Mouse (Mus musculus) kidney, embryonic 16.5 days (tissue): Measurements from ENCODE around the gene Pds5b. TPM values are rescaled to one million over a fixed set of nuclear protein-coding genes. Genes with fewer than 3 reads are reported as not detected.

Experiments
- ATAC-seq: fragments of 200-750 bp; cut with Nextera tagmentation; 2 replicates; pipeline ENCODE4 v1.8.0; 2017; ENCODE audit warnings: moderate TSS enrichment; ENCODE audit not compliant: low FRiP score, low TSS enrichment
- H3K27ac ChIP-seq: fragments of 300-500 bp; sonication (generic); 2 replicates; pipeline ENCODE4 v1.5.1; 2014; ENCODE audit warnings: low read length
- H3K27me3 ChIP-seq: fragments of 300-500 bp; sonication (generic); 2 replicates; pipeline ENCODE4 v1.6.1; 2014; ENCODE audit warnings: low read length, control low read depth, mixed read lengths; ENCODE audit not compliant: insufficient read depth
- H3K36me3 ChIP-seq: fragments of 300-500 bp; sonication (generic); 2 replicates; pipeline ENCODE4 v1.6.1; 2014; ENCODE audit warnings: low read length, control low read depth, mixed read lengths; ENCODE audit not compliant: insufficient read depth
- H3K4me1 ChIP-seq: fragments of 300-500 bp; sonication (generic); 2 replicates; pipeline ENCODE4 v1.6.1; 2014; ENCODE audit warnings: low read length, control low read depth, mixed read lengths; ENCODE audit not compliant: insufficient read depth
- H3K4me2 ChIP-seq: fragments of 300-500 bp; sonication (generic); replicated peaks from 2 replicates; pipeline ENCODE4 v1.6.1; 2014; ENCODE audit warnings: low read depth, low read length
- H3K4me3 ChIP-seq: fragments of 300-500 bp; sonication (generic); 2 replicates; pipeline ENCODE4 v1.5.1; 2014; ENCODE audit warnings: mild to moderate bottlenecking, low read length
- H3K9ac ChIP-seq: fragments of 300-500 bp; sonication (generic); replicated peaks from 2 replicates; pipeline ENCODE4 v1.6.1; 2014; ENCODE audit warnings: low read length
- H3K9me3 ChIP-seq: fragments of 300-500 bp; sonication (generic); 2 replicates; pipeline ENCODE4 v1.6.1; 2016; ENCODE audit warnings: low read length, control low read depth
- WGBS: fragments of 180-500 bp; shearing (Covaris S2); extraction: QIAGEN DNeasy Blood & Tissue Kit; methylation state at CpG from one replicate; pipeline ENCODE4 v1.1.7; 2014; 5-methylcytosine and 5-hydroxymethylcytosine counted together
- polyA plus RNA-seq: library from polyadenylated mRNA; unstranded; fragments of >200 nt; fragmentation: Nextera tagmentation; extraction: Ambion mirVana; gene quantifications from 2 replicates; pipeline ENCODE4 v1.2.1, GENCODE M21; 2015

Pds5b gene
- polyA plus RNA-seq, 1 experiment from 2014 or later, result 28.2 TPM

DNA sequence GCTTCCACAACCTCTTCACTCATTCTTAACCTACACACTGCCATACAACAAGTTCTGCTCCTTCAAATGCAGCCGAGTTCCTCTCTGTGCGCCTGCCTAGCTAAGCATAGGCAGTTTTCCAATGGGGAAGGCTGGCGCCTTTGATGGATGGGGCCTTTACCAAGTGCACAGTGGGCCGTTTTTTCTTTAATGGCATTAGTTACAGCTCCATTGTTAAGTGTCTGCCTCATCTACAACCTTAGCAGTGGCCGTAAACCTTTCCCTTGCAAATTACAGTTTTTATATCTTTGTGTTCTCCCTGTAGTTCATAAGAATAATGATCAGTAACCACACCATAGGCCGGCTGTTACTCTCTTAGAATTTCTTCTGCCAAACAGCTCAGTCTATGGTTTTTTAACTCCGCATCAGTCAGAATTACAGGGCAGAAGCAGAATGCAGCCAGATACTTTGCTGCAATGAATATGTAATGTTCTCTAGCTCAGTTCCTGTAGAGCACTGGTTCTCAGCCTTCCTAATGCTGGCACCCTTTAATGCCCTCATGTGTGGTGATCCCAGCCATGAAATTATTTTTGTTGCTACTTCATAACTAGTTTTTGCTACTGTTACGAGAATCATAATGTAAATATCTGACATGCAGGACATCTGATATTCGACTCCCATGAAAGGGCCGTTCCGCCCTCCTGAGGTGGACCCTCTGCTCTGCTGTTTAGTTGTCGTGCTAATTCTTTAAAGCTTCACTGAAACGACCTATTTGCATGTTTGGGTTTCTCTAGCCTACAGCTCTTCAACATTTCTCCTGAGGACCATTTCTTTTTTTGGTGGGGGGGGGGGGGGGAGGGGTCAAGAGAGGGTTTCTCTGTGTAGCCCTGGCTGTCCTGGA lies 140.8 kb downstream of the Pds5b start:
- Histone ChIP-seq H3K9me3 (no peaks in the 10 kb centered on the region), H3K27me3 (no peaks in the 10 kb centered on the region), H3K4me3 (no peak overlapping the region), H3K9ac (no peak overlapping the region), H3K4me2 (no peak overlapping the region), H3K36me3 (peaks cover 4% of the 10 kb centered on the region; the same call in 1 of the 2 replicates), H3K4me1 (no peaks in the 10 kb centered on the region), H3K27ac (no peak overlapping the region)
- no peak for ATAC-seq
- WGBS, result 69% methylated on average over 13 of the region's 13 CpGs

GRCm38 (mm10) chr5:150815400-150815799 lies 141.9 kb downstream of the Pds5b start:
- H3K4me3 ChIP-seq, result no peak overlapping the region
- no peak overlapping the region for H3K4me2 ChIP-seq
- no peaks in the 10 kb centered on the region for H3K9me3 ChIP-seq
- H3K9ac ChIP-seq, result no peak overlapping the region
- H3K36me3 ChIP-seq, result peaks cover 4% of the 10 kb centered on the region; the same call in 1 of the 2 replicates
- no peak overlapping the region for H3K27ac ChIP-seq
- 88% methylated on average over 4 of the region's 4 CpGs for WGBS
- no peaks in the 10 kb centered on the region for H3K27me3 ChIP-seq
- no peak for ATAC-seq
- H3K4me1 ChIP-seq, result no peaks in the 10 kb centered on the region

DNA sequence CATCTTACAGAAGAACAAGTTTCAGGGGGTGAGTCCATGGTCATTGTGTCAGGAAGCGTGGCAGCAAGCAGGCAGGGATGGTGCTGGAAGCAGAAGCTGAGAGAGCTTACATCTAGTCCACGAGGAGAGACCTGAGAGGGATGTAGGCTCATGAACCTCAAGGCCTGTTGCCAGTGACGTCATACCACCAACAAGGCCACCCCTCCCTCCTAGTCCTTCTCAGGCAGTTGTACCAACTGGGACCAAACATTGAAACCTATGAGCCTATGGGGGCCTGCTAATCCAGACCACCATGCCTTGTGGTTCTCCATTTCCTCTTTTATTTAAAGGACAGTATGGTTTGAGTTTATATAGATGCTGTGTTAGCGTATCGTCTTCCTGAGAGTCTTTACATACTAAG lies 143.2 kb downstream of the Pds5b start:
- H3K9ac ChIP-seq, result no peak overlapping the region
- no peak for ATAC-seq
- no peak overlapping the region for H3K27ac ChIP-seq
- no peak overlapping the region for H3K4me3 ChIP-seq
- H3K4me2 ChIP-seq, result no peak overlapping the region
- 93% methylated on average over 5 of the region's 5 CpGs for WGBS
- H3K36me3 ChIP-seq, result 0 out of 2 replicates have a peak, but pooled peaks cover 4% of the 10 kb centered on the region
- no peaks in the 10 kb centered on the region for H3K9me3 ChIP-seq
- no peaks in the 10 kb centered on the region for H3K27me3 ChIP-seq
- H3K4me1 ChIP-seq, result no peaks in the 10 kb centered on the region

DNA sequence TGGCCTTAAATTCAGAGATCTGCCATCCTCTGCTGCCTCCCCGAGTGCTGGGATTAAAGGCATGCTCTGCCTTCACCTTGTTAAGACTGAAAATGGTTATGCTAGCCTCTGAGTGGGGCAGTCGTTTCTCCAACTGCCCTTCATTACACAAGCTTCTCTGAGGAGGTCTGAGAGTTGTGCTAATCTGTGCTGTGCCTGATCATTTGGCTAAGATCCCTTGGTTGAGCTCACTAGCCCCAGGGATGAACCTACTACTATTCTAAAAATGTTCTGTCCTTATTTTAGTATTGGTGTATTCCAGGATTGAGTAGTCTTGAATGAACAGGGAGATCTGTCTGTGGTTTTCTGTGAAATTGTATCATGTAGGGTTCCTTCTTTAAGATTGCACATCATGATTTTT lies 144.5 kb downstream of the Pds5b start:
- Histone ChIP-seq H3K4me2 (no peak overlapping the region), H3K27ac (no peak overlapping the region), H3K9ac (no peak overlapping the region), H3K27me3 (no peaks in the 10 kb centered on the region), H3K4me3 (no peak overlapping the region), H3K9me3 (no peaks in the 10 kb centered on the region), H3K4me1 (no peaks in the 10 kb centered on the region), H3K36me3 (no peaks in the 10 kb centered on the region)
- ATAC-seq, result no peak
- WGBS, result 46% methylated on average over 2 of the region's 2 CpGs

DNA sequence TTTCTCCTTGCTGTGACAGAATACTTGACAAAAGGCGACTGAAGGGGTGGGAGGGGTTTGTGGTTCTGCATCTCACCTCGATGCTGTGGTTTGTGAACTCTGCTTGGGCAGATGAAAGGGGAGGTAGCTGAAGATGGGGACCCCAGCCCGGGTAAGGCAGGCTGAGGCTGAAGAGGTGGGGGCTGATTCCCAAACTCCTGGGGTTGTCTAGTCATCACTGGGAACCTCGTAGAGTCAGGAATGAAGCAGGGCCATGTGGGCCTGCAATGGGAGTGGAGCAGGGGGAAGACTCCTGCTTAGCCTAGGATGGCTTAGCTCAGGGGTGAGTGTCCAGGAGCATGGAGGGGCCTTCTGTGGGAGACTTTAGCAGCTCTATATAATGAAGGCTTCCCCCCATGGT lies 145.3 kb downstream of the Pds5b start:
- H3K27ac ChIP-seq, result no peak overlapping the region
- no peak overlapping the region for H3K4me3 ChIP-seq
- no peak overlapping the region for H3K9ac ChIP-seq
- 87% methylated on average over 4 of the region's 4 CpGs for WGBS
- no peak for ATAC-seq
- H3K4me1 ChIP-seq, result no peaks in the 10 kb centered on the region
- no peaks in the 10 kb centered on the region for H3K27me3 ChIP-seq
- H3K4me2 ChIP-seq, result no peak overlapping the region
- H3K9me3 ChIP-seq, result no peaks in the 10 kb centered on the region
- no peaks in the 10 kb centered on the region for H3K36me3 ChIP-seq

- WGBS, result 78% methylated on average over 5 of the region's 5 CpGs
- Histone ChIP-seq H3K4me3 (no peak overlapping the region), H3K9ac (no peak overlapping the region), H3K4me1 (no peaks in the 10 kb centered on the region), H3K27ac (no peak overlapping the region), H3K9me3 (no peaks in the 10 kb centered on the region), H3K4me2 (no peak overlapping the region), H3K36me3 (no peaks in the 10 kb centered on the region), H3K27me3 (no peaks in the 10 kb centered on the region)
- no peak for ATAC-seq
These were observed 146.0 kb downstream of the Pds5b start for GRCm38 (mm10) chr5:150819520-150819919.

- ATAC-seq, result no peak
- Histone ChIP-seq H3K9me3 (peaks cover 10% of the 10 kb centered on the region; the same call in 1 of the 2 replicates), H3K36me3 (no peaks in the 10 kb centered on the region), H3K4me2 (no peak overlapping the region), H3K4me1 (no peaks in the 10 kb centered on the region), H3K27me3 (no peaks in the 10 kb centered on the region), H3K4me3 (no peak overlapping the region), H3K27ac (no peak overlapping the region), H3K9ac (no peak overlapping the region)
- WGBS, result 74% methylated on average over 4 of the region's 4 CpGs
These were observed 147.6 kb downstream of the Pds5b start for GRCm38 (mm10) chr5:150821152-150821551.

DNA sequence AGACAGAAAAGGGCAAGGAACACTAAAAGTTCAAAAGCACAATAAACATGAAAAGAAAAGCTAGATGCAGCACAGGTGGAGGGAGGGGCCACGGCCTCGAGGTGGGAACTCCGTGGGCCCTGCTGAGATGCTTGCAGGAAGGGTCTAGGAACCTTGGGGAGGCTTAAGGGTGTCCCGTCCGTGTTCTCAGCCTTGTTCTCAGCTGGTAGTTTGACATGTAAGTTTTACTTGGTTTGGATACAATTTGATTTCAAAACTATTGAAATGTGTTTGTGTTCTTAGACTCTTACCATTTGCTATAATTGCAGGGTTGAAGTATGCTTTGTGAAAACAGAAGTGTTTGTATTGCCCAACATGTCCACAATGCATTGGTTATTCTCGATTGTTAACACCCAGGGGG lies 149.2 kb downstream of the Pds5b start:
- 85% methylated on average over 6 of the region's 6 CpGs for WGBS

GRCm38 (mm10) chr5:150823361-150823760 lies 149.8 kb downstream of the Pds5b start:
- Histone ChIP-seq H3K4me1 (no peaks in the 10 kb centered on the region), H3K36me3 (no peaks in the 10 kb centered on the region), H3K27me3 (no peaks in the 10 kb centered on the region), H3K4me2 (no peak overlapping the region), H3K4me3 (no peak overlapping the region), H3K27ac (no peak overlapping the region), H3K9ac (no peak overlapping the region), H3K9me3 (peaks cover 10% of the 10 kb centered on the region; the same call in 1 of the 2 replicates)
- 51% methylated on average over 3 of the region's 3 CpGs for WGBS
- ATAC-seq, result no peak

More for the DNA sequence above, 149.2 kb downstream of the Pds5b start:
- Histone ChIP-seq H3K9ac (no peak overlapping the region), H3K27me3 (no peaks in the 10 kb centered on the region), H3K27ac (no peak overlapping the region), H3K4me1 (no peaks in the 10 kb centered on the region), H3K36me3 (no peaks in the 10 kb centered on the region), H3K9me3 (peaks cover 10% of the 10 kb centered on the region; the same call in 1 of the 2 replicates), H3K4me3 (no peak overlapping the region), H3K4me2 (no peak overlapping the region)
- no peak for ATAC-seq

- Histone ChIP-seq H3K27me3 (no peaks in the 10 kb centered on the region), H3K27ac (no peak overlapping the region), H3K4me1 (no peaks in the 10 kb centered on the region), H3K9ac (no peak overlapping the region), H3K9me3 (peaks cover 10% of the 10 kb centered on the region; the same call in 1 of the 2 replicates), H3K4me2 (no peak overlapping the region), H3K4me3 (no peak overlapping the region), H3K36me3 (no peaks in the 10 kb centered on the region)
- ATAC-seq, result no peak
- WGBS, result 89% methylated on average over 5 of the region's 5 CpGs
These were observed 156.0 kb downstream of the Pds5b start for GRCm38 (mm10) chr5:150829499-150829898.
